Mouse (Mus musculus): ENCODE measurements around the gene Tmem132d. TPM values are rescaled to one million over a fixed set of nuclear protein-coding genes. Genes with fewer than 3 reads are reported as not detected.

The Tmem132d gene
- polyA plus RNA-seq, 1 experiment from 2014 or later, result 2.9 TPM

DNA sequence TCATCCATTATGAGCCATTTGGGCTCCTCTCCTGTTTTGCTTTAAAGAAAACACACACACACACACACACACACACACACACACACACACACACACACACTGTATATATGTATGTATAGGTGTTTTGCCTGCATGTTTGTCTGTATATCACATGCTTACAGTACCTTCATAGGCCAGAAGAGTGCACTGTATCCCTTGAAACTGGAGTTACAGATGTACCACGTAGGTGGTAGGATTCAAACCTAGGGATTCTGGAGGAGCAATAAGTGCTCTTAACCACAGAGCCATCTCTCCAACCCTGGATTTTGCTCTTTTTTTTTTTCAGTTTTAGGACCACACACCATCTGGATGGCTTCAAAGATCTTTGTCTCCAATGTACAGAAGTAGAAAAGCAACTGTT is 610.9 kb downstream of the Tmem132d start:
- Histone ChIP-seq H3K27me3 (ENCODE audit: control insufficient read depth, insufficient read depth, low read length) (no peaks in the 10 kb centered on the region), H3K4me2 (ENCODE audit: low read depth, low read length) (no peak overlapping the region), H3K4me1 (ENCODE audit: control insufficient read depth, insufficient read depth, low read length) (no peaks in the 10 kb centered on the region), H3K4me3 (ENCODE audit: low read depth, low read length) (no peak overlapping the region), H3K9ac (replicated peaks; ENCODE audit: low read depth, low read length) (no peak overlapping the region), H3K36me3 (ENCODE audit: control insufficient read depth, insufficient read depth, low read length) (no peaks in the 10 kb centered on the region), H3K9me3 (ENCODE audit: control insufficient read depth, low read length) (no peaks in the 10 kb centered on the region), H3K27ac (ENCODE audit: low read depth, low read length) (no peak overlapping the region)
- WGBS, result 33% methylated on average over 1 of the region's 1 CpGs
- no peak for ATAC-seq (ENCODE audit: low read depth)

DNA sequence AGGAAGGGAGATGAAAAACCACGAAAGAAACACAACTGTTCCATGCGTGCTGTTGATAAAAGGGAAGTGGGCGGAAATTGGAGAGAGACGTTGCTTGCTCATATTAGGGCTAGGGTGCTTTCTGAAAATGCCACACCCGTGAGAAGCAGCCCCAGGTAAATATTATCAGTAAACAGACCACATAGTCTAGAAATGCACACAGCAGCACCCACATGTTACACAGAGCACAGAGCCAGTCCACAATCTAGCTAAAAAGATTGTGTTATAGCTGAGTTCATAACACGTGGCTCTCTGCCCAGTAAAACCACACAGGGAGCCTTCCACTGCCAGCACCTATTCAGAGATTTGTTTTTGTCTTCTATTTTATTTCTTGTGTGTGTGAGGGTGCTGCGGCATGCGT is 617.6 kb downstream of the Tmem132d start:
- Histone ChIP-seq H3K9me3 (ENCODE audit: control insufficient read depth, low read length) (no peaks in the 10 kb centered on the region), H3K27ac (ENCODE audit: low read depth, low read length) (no peak overlapping the region), H3K36me3 (ENCODE audit: control insufficient read depth, insufficient read depth, low read length) (no peaks in the 10 kb centered on the region), H3K4me3 (ENCODE audit: low read depth, low read length) (no peak overlapping the region), H3K4me1 (ENCODE audit: control insufficient read depth, insufficient read depth, low read length) (no peaks in the 10 kb centered on the region), H3K9ac (replicated peaks; ENCODE audit: low read depth, low read length) (no peak overlapping the region), H3K27me3 (ENCODE audit: control insufficient read depth, insufficient read depth, low read length) (no peaks in the 10 kb centered on the region), H3K4me2 (ENCODE audit: low read depth, low read length) (no peak overlapping the region)
- 87% methylated on average over 8 of the region's 8 CpGs for WGBS
- no peak for ATAC-seq (ENCODE audit: low read depth)

DNA sequence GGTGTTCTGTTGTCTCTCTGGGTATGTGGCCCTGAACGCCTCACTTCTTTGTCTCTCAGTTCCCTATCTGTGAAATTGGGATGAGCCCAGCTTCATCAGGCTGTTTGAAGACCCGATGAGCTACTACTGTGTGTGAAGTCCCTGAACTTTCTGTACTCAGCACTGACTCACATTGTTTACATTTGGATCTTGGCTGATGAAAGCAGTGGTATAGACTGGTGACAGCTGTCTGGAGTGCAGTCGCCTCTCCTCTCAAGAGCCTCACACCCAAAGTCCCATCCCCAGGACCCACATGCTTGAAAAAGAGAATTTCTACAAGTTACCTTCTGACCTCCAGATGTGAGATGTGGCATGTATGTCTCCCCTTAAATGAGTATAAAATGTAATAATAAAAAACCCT is 625.5 kb downstream of the Tmem132d start:
- Histone ChIP-seq H3K36me3 (ENCODE audit: control insufficient read depth, insufficient read depth, low read length) (no peaks in the 10 kb centered on the region), H3K27me3 (ENCODE audit: control insufficient read depth, insufficient read depth, low read length) (no peaks in the 10 kb centered on the region), H3K4me3 (ENCODE audit: low read depth, low read length) (no peak overlapping the region), H3K27ac (ENCODE audit: low read depth, low read length) (no peak overlapping the region), H3K9me3 (ENCODE audit: control insufficient read depth, low read length) (no peaks in the 10 kb centered on the region), H3K4me2 (ENCODE audit: low read depth, low read length) (no peak overlapping the region), H3K4me1 (ENCODE audit: control insufficient read depth, insufficient read depth, low read length) (no peaks in the 10 kb centered on the region), H3K9ac (replicated peaks; ENCODE audit: low read depth, low read length) (no peak overlapping the region)
- no peak for ATAC-seq (ENCODE audit: low read depth)
- 94% methylated on average over 3 of the region's 3 CpGs for WGBS

DNA sequence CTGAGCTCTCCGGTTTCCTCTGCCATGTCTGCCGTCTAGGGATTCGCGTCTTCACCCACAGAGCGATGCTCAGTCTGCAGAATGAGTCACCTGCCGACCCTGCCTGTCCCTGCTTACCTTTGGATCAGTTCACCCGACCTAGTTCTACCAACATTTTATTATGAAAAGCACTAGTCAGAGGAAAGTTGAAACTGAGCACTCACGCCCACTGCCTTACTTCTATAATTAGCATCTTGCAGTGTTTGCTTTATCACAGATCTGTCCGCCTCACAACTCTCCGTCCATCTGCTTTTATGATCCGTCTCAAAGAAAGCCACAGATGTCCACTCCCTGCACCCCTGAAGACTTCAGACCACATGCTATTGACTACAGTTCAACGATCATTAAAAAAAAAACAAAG is 626.0 kb downstream of the Tmem132d start:
- Histone ChIP-seq H3K4me3 (ENCODE audit: low read depth, low read length) (no peak overlapping the region), H3K36me3 (ENCODE audit: control insufficient read depth, insufficient read depth, low read length) (no peaks in the 10 kb centered on the region), H3K27ac (ENCODE audit: low read depth, low read length) (no peak overlapping the region), H3K4me1 (ENCODE audit: control insufficient read depth, insufficient read depth, low read length) (no peaks in the 10 kb centered on the region), H3K9ac (replicated peaks; ENCODE audit: low read depth, low read length) (no peak overlapping the region), H3K27me3 (ENCODE audit: control insufficient read depth, insufficient read depth, low read length) (no peaks in the 10 kb centered on the region), H3K4me2 (ENCODE audit: low read depth, low read length) (no peak overlapping the region), H3K9me3 (ENCODE audit: control insufficient read depth, low read length) (no peaks in the 10 kb centered on the region)
- ATAC-seq (ENCODE audit: low read depth), result no peak
- WGBS, result 90% methylated on average over 12 of the region's 12 CpGs

DNA sequence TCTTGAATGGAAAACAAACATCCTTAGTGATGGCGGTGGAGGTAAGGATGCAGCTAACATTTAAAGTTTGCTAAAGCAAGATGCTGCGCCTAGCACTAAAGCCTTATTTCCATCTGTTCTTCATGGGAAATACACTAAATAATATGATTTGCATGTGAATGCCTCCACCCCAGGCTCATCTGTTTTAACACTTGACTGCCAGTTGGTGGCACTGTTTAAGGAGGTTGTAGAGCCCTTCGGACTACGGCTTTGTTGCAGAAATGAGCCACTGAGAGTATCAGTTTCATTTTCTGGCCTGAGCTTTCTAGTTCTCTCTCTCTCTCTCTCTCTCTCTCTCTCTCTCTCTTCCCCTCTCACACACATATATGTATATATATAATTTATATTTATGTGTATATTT is 632.0 kb downstream of the Tmem132d start:
- Histone ChIP-seq H3K27me3 (ENCODE audit: control insufficient read depth, insufficient read depth, low read length) (no peaks in the 10 kb centered on the region), H3K4me1 (ENCODE audit: control insufficient read depth, insufficient read depth, low read length) (no peaks in the 10 kb centered on the region), H3K36me3 (ENCODE audit: control insufficient read depth, insufficient read depth, low read length) (no peaks in the 10 kb centered on the region), H3K27ac (ENCODE audit: low read depth, low read length) (no peak overlapping the region), H3K4me2 (ENCODE audit: low read depth, low read length) (no peak overlapping the region), H3K9me3 (ENCODE audit: control insufficient read depth, low read length) (no peaks in the 10 kb centered on the region), H3K4me3 (ENCODE audit: low read depth, low read length) (no peak overlapping the region), H3K9ac (replicated peaks; ENCODE audit: low read depth, low read length) (no peak overlapping the region)
- 31% methylated on average over 4 of the region's 4 CpGs for WGBS
- ATAC-seq (ENCODE audit: low read depth), result no peak

DNA sequence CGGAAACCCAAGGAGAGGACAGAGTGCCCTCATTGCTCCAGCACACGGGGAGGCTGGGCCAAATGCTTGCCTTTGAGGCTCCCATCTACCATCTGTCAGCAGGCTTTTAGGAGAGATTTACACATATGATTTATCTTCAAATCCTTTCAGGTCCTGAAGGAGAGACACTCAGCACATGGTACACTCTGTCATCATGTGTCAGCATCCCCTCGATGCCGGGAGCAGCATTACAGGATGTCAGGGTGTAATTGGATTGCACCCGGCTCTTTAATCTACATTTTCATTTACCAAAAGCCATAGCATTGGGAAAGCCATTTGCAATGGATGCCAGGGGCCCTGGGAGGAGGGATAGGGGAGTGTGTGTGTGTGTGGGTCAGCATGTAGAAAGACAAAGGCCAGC is 651.7 kb downstream of the Tmem132d start:
- no peak overlapping the region for H3K4me2 ChIP-seq (ENCODE audit: low read depth, low read length)
- H3K4me3 ChIP-seq (ENCODE audit: low read depth, low read length), result no peak overlapping the region
- H3K36me3 ChIP-seq (ENCODE audit: control insufficient read depth, insufficient read depth, low read length), result no peaks in the 10 kb centered on the region
- no peak overlapping the region for H3K27ac ChIP-seq (ENCODE audit: low read depth, low read length)
- WGBS, result 44% methylated on average over 5 of the region's 5 CpGs
- no peaks in the 10 kb centered on the region for H3K4me1 ChIP-seq (ENCODE audit: control insufficient read depth, insufficient read depth, low read length)
- no peak for ATAC-seq (ENCODE audit: low read depth)
- no peak overlapping the region for H3K9ac ChIP-seq (replicated peaks; ENCODE audit: low read depth, low read length)
- H3K27me3 ChIP-seq (ENCODE audit: control insufficient read depth, insufficient read depth, low read length), result no peaks in the 10 kb centered on the region
- no peaks in the 10 kb centered on the region for H3K9me3 ChIP-seq (ENCODE audit: control insufficient read depth, low read length)

DNA sequence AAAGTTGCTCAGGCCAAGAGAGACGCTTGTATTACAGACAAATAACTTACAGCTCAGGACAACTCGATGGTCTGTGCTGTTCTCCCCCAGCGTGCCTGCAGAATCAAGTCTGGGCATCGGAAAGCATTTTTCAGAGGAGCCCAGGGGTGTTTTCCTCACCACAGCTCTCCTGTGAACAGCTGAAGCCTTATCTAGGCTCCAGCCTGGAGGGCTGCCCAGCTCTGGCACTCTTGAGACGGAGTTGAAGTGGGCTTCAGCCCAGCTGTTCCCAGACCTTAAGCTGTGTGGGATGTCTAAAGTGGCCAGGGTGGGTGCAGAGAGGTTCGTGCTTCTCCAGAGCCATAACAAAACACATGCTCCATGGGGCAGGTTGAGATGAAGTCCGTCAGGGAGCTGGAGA is 657.1 kb downstream of the Tmem132d start:
- Histone ChIP-seq H3K9ac (replicated peaks; ENCODE audit: low read depth, low read length) (no peak overlapping the region), H3K4me1 (ENCODE audit: control insufficient read depth, insufficient read depth, low read length) (no peaks in the 10 kb centered on the region), H3K4me2 (ENCODE audit: low read depth, low read length) (no peak overlapping the region), H3K27me3 (ENCODE audit: control insufficient read depth, insufficient read depth, low read length) (no peaks in the 10 kb centered on the region), H3K27ac (ENCODE audit: low read depth, low read length) (no peak overlapping the region), H3K36me3 (ENCODE audit: control insufficient read depth, insufficient read depth, low read length) (no peaks in the 10 kb centered on the region), H3K9me3 (ENCODE audit: control insufficient read depth, low read length) (no peaks in the 10 kb centered on the region), H3K4me3 (ENCODE audit: low read depth, low read length) (no peak overlapping the region)
- WGBS, result 75% methylated on average over 7 of the region's 7 CpGs
- no peak for ATAC-seq (ENCODE audit: low read depth)

DNA sequence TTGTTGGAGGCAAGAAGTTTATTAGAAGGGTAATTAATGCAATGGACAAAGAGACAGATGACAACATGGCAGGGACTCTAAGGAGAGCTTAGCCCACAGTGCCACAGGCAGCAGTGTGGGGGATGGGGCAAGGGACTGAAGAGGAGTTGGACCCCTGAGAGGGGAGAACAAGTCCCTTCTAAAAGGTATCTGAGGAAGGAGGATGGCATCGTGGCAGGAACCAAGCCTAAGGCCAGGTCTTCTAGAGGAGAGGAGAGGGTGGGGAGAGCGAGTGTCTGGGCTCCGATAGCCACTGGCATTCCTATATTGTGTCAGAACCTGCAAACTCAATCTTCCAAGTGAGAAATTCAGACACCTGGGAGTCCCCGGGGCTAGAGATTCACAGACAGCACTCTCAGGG is 674.3 kb downstream of the Tmem132d start:
- Histone ChIP-seq H3K27me3 (ENCODE audit: control insufficient read depth, insufficient read depth, low read length) (no peaks in the 10 kb centered on the region), H3K4me3 (ENCODE audit: low read depth, low read length) (no peak overlapping the region), H3K4me1 (ENCODE audit: control insufficient read depth, insufficient read depth, low read length) (no peaks in the 10 kb centered on the region), H3K36me3 (ENCODE audit: control insufficient read depth, insufficient read depth, low read length) (no peaks in the 10 kb centered on the region), H3K9me3 (ENCODE audit: control insufficient read depth, low read length) (no peaks in the 10 kb centered on the region), H3K27ac (ENCODE audit: low read depth, low read length) (no peak overlapping the region), H3K4me2 (ENCODE audit: low read depth, low read length) (no peak overlapping the region), H3K9ac (replicated peaks; ENCODE audit: low read depth, low read length) (no peak overlapping the region)
- no peak for ATAC-seq (ENCODE audit: low read depth)
- WGBS, result 74% methylated on average over 4 of the region's 4 CpGs

DNA sequence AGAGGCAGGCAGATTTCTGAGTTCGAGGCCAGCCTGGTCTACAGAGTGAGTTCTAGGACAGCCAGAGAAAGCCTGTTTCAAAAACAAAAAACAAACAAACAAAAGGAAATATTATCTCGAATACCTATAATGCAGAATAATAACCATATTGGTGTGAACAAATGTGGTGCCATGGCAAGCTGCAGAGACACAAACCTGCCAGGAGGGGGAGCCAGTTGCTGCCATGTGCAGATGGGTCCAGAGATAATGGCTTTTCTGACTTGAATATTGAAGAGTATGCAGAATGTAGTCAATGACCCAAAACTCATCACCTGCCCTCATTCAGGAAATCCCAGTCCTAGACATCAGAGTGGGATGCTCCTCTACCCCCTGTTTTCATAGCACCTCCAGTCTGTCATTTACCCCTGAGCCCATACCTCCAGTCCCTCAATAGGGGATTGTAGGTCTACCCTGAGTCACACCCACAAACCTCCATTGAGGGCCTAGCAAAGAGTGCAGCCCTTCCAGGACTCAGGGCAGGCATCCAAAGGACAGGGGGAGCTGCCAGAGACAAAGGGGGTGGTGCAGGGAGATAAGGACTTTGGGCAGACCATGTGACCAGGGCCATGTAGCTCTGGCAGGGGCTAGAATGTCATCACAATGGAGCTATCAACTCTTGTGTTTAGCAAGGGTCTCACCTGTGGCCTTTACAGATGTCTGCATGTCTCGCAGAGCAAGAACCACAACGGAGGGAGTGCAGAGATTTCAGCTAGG is 676.0 kb downstream of the Tmem132d start:
- Histone ChIP-seq H3K4me3 (ENCODE audit: low read depth, low read length) (no peak overlapping the region), H3K27ac (ENCODE audit: low read depth, low read length) (no peak overlapping the region), H3K9me3 (ENCODE audit: control insufficient read depth, low read length) (no peaks in the 10 kb centered on the region), H3K36me3 (ENCODE audit: control insufficient read depth, insufficient read depth, low read length) (no peaks in the 10 kb centered on the region), H3K4me2 (ENCODE audit: low read depth, low read length) (no peak overlapping the region), H3K4me1 (ENCODE audit: control insufficient read depth, insufficient read depth, low read length) (no peaks in the 10 kb centered on the region), H3K9ac (replicated peaks; ENCODE audit: low read depth, low read length) (no peak overlapping the region), H3K27me3 (ENCODE audit: control insufficient read depth, insufficient read depth, low read length) (no peaks in the 10 kb centered on the region)
- WGBS, result 94% methylated on average over 4 of the region's 4 CpGs
- no peak for ATAC-seq (ENCODE audit: low read depth)

All from neural tube, embryonic 14.5 days (tissue).